Mouse (Mus musculus) testis, adult 2 months (tissue): ENCODE measurements around the gene Rmnd5b.

Experiments used
- CTCF ChIP-seq: fragments of 200-500 bp; IDR thresholded peaks from 2 replicates; pipeline ENCODE4 v1.5.1; 2012; ENCODE audit warnings: low read depth, mild to moderate bottlenecking, inconsistent platforms, low read length, moderate library complexity; ENCODE audit not compliant: control insufficient read depth, insufficient read depth, insufficient replicate concordance
- POLR2A ChIP-seq: fragments of 200-500 bp; IDR thresholded peaks from 2 replicates; pipeline ENCODE4 v1.6.1; 2012; ENCODE audit warnings: low read depth, mild to moderate bottlenecking, inconsistent platforms, low read length, moderate library complexity; ENCODE audit not compliant: control insufficient read depth

GRCm38 (mm10) chr11:51587059-51587458 is 48.6 kb downstream of the Rmnd5b start:
- TF ChIP-seq CTCF = no peak
- TF ChIP-seq POLR2A = no peak
